Mouse (Mus musculus): ENCODE measurements around the gene AU041133.
A peak's percentile ranks its signal among the peaks of the same experiment; 100 is the strongest.
"Not testable (repeated sequence)": the region's sequence is repeated elsewhere in the genome, so short reads cannot be mapped to it uniquely, and the experiment has no call there.

AU041133 gene

GRCm38 (mm10) chr10:82127850-82128401 lies at the start of gene AU041133:
AU041133 (plus strand) TSS chr10:82128013.
- DNase-seq (ENCODE audit: low spot score), result peak; percentile 47

- DNase-seq (ENCODE audit: low spot score), result not testable (repeated sequence)
Observed at GRCm38 (mm10) chr10:82082728-82083621, 44.8 kb upstream of the AU041133 start, which contains the start of gene BC024063. BC024063 (plus strand) TSS chr10:82083353.

- not testable (repeated sequence) for DNase-seq (ENCODE audit: low spot score)
Observed at GRCm38 (mm10) chr10:82083622-82083971, 44.2 kb upstream of the AU041133 start.

- DNase-seq (ENCODE audit: low spot score), result no peak
Observed at GRCm38 (mm10) chr10:82117206-82117605, 10.6 kb upstream of the AU041133 start.

DNA sequence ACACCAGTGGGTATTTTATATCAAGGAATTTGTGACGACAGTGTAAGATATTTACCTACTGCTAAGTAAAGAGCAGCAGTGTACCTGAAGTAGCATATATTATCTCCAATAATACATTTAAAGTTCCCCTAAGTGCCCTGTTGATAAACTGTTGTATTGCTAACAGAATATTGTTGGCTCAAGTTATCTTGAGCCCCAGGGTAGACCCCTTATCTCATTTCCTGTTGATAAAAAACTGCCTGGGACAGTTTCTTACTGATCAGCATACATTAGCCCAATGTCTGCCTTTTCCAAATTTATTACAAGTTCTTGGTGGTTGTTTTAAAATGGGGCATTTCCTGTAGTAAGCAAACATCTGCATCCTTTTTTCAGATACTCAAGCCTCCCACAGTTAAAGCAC lies 17.5 kb downstream of the AU041133 start:
- DNase-seq (ENCODE audit: low spot score), result no peak

DNA sequence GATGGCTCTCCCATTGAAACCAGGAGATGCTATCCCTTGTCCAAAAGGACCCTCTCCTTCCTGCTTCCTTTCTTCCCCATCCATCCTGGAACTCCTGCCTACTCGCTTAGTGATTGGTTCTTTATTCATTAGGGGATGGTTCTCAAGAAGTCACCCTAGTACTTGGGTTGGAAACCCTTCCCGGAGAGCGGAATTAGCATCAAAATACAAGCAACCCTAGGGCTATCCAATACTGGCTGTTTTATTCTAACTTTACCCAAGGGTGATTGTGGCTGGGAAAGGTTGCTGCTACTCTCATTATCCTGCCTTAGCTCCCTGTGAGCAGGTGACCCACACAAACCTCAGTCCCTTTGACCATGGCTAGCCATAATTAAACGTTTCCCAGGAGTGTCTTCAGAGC lies 19.8 kb downstream of the AU041133 start:
- DNase-seq (ENCODE audit: low spot score), result no peak

DNA sequence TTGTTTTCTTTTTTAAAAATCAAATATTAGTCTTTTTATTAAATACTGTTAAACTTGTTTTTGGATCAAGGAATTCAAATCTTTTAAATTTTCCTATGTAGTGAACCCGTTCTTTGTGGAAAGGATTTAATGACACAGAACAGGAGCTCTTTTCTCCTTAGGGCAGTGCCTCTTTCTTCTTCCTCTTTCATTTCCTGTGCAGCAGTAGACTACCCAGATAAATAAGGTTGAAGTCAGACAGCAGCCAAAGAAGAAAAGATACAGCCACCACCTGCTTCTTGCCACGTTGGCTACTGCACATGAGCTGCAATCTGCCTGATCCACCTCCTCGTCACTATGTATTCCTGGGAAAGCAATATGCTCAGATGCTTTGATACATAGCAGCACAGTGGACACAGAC lies 40.0 kb downstream of the AU041133 start:
- no peak for DNase-seq (ENCODE audit: low spot score)

- no peak for DNase-seq (ENCODE audit: low spot score)
Observed at GRCm38 (mm10) chr10:82169776-82170175, 42.0 kb downstream of the AU041133 start.

GRCm38 (mm10) chr10:82170808-82171207 lies 43.0 kb downstream of the AU041133 start:
- no peak for DNase-seq (ENCODE audit: low spot score)

DNA sequence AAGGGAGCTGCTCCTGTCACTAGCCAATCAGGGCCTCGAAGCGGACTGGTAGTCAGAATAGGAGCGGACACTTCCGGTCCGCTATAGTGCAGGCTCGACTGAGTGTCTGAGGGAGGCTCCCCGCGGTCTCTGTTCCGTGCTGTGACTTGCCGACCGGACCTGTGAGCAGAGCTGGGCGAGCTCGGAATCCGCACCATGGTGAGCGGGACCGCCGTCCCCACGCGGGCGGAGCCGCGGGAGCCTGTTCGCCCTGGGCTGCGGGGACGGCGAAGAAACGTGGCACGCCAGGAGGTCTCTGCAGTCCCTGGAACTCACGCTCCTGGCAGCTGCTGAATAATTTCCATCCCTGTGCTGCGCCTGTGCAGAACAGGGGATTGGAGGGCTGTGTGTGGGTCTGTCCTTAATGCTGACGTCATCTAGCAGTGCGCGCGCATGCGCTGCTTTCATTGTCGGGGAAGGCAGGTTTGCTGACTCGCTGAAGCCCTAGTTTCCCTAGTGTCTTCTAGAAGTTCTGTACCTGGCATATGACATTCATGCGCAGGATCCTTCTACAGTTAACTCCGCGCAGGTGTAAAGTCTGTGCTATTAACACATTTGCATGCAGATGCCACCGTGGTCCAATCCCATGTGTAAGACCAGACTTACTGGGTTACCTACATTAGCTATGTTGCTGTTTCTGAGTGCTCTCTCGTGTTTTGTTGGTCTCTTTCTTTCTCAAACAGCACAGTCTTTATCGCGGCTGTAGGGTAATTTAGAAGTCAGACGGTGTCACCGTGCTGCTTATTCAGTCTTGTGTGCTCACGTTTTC lies 50.6 kb downstream of the AU041133 start:
- no peak for DNase-seq (ENCODE audit: low spot score)

Measured in urinary bladder, postnatal 10 days (tissue).